ENCODE assay signal across 8 mouse cellular contexts in the genomic region with DNA sequence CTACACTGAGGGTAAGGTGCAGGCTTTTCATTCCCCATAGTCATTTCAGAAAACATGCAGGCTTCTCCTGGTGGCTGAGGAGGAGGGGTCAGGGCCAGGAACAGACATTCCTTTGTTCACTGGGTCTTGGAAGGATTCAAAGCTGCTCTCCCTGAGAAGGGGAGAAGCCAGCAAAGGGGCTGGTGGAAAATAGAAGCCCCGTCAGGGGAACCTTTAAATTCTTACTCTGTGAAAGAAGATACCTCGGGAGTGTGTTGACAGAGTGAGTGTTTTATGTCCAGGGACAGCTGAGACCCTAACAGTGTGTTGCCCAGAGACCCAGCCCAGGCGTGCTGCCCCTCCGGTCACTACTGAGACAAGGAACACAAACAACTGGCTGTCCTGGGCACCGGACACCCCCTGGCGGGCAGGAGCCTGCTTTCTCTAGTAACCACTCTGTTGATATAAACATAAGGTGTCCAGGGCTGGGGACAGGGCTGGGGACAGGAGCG. TPM values are rescaled to one million over a fixed set of nuclear protein-coding genes. Genes with fewer than 3 reads are reported as not detected.
DNase-seq lines count a peak whose midpoint lies in the region; ATAC-seq and TF ChIP-seq lines count a peak whose summit lies in the region.

No protein-coding gene starts in this region.

- peaks cover 9% of the 10 kb centered on the region; the same call in 1 of the 2 replicates for H3K4me1 ChIP-seq in embryonic facial prominence, embryonic 12.5 days
- peaks cover 44% of the 10 kb centered on the region for H3K4me1 ChIP-seq in heart, embryonic 15.5 days (replicated peaks)

- H3K4me2 ChIP-seq in embryonic facial prominence, embryonic 12.5 days (replicated peaks), result no peak overlapping the region
- H3K4me2 ChIP-seq in heart, embryonic 15.5 days, result peak overlapping the region; percentile 14

- ATAC-seq in Patski, result peak; percentile 74
- peak; percentile 36 for ATAC-seq in embryonic facial prominence, embryonic 12.5 days (ENCODE audit: insufficient number of reproducible peaks, insufficient read depth, low FRiP score, low TSS enrichment)
- peak; percentile 45 for ATAC-seq in heart, embryonic 15.5 days (replicated peaks; ENCODE audit: insufficient number of reproducible peaks, insufficient read depth, low FRiP score, low read depth)
- no peak for ATAC-seq in granulocyte monocyte progenitor cell, adult 5-6 weeks (replicated peaks; ENCODE audit: poor library complexity, severe bottlenecking)

- TF ChIP-seq CTCF in Patski (IDR thresholded peaks at IDR 0.05), result no peak

- H3K9me3 ChIP-seq in embryonic facial prominence, embryonic 12.5 days, result no peaks in the 10 kb centered on the region
- no peaks in the 10 kb centered on the region for H3K9me3 ChIP-seq in heart, embryonic 15.5 days (replicated peaks)

- peak overlapping the region; percentile 58 for H3K27ac ChIP-seq in embryonic facial prominence, embryonic 12.5 days
- peak overlapping the region; percentile 95 for H3K27ac ChIP-seq in heart, embryonic 15.5 days

- no peaks in the 10 kb centered on the region for H3K36me3 ChIP-seq in embryonic facial prominence, embryonic 12.5 days
- no peaks in the 10 kb centered on the region for H3K36me3 ChIP-seq in heart, embryonic 15.5 days

- H3K9ac ChIP-seq in embryonic facial prominence, embryonic 12.5 days, result no peak overlapping the region
- peak overlapping the region; percentile 9; the same call in 1 of the 2 replicates for H3K9ac ChIP-seq in heart, embryonic 15.5 days

- WGBS in embryonic facial prominence, embryonic 12.5 days, result 15% methylated on average over 7 of the region's 7 CpGs
- WGBS in heart, embryonic 15.5 days, result 23% methylated on average over 7 of the region's 7 CpGs

- no peaks in the 10 kb centered on the region for H3K27me3 ChIP-seq in Patski
- no peaks in the 10 kb centered on the region for H3K27me3 ChIP-seq in embryonic facial prominence, embryonic 12.5 days
- H3K27me3 ChIP-seq in heart, embryonic 15.5 days, result no peaks in the 10 kb centered on the region

- no peak for DNase-seq in Patski (ENCODE audit: low read depth, low spot score)
- DNase-seq in lung, postnatal 14 days, result peak; percentile 17
- no peak for DNase-seq in thymus, postnatal 0 days (ENCODE audit: low spot score)
- no peak for DNase-seq in urinary bladder, postnatal 25 days (ENCODE audit: low spot score)
- no peak for DNase-seq in layer of hippocampus, postnatal 36 days

- CTCF ChIA-PET in Patski (lab: Charles Lee), result no interaction called here

- POLR2A ChIA-PET in Patski (lab: Charles Lee), result interaction anchor here (0.6 kb wide), 1 partner anchor 682 kb away, joined by 3 read pairs; no protein-coding TSS in a partner anchor

- in situ Hi-C loops in Patski (cut with MboI; ENCODE audit: low pct_unique_long_range_greater_than_20kb), result loop anchor here (5.0 kb wide), 1 partner anchor 65 kb away; no protein-coding TSS in a partner anchor

- no peak overlapping the region for H3K4me3 ChIP-seq in embryonic facial prominence, embryonic 12.5 days
- H3K4me3 ChIP-seq in heart, embryonic 15.5 days, result no peak overlapping the region

RNA-seq across cellular contexts. Expression of a gene that starts 4.7 kb away (rescaled TPM):
- polyA plus RNA-seq in Patski (2021), result 0.10 TPM
- 3.4 and 5.7 TPM in 2 replicates for polyA plus RNA-seq in embryonic facial prominence, embryonic 12.5 days (2016; fragmentation: Nextera tagmentation; extraction: Ambion mirVana)
- polyA plus RNA-seq in heart, embryonic 15.5 days (2015; fragmentation: Nextera tagmentation; extraction: Ambion mirVana), result 177 and 212 TPM in 2 replicates
- 0.86 and 1.6 TPM in 2 replicates for polyA plus RNA-seq in thymus, postnatal 0 days (2015; fragmentation: Nextera tagmentation; extraction: Ambion mirVana)
- not detected in 2 replicates for total RNA-seq in granulocyte monocyte progenitor cell, adult 5-6 weeks (2014; fragmentation: Nextera tagmentation)
- not detected in 2 replicates for total RNA-seq in granulocyte monocyte progenitor cell, adult 5-6 weeks (2017)
- not detected for total RNA-seq in layer of hippocampus, postnatal 36 days (2021)

RNA-seq across cellular contexts. Expression of a gene that starts 13.9 kb away (rescaled TPM):
- 0.06 TPM for polyA plus RNA-seq in Patski (2021)
- 0.89 and 1.5 TPM in 2 replicates for polyA plus RNA-seq in embryonic facial prominence, embryonic 12.5 days (2016; fragmentation: Nextera tagmentation; extraction: Ambion mirVana)
- 7.7 and 8.3 TPM in 2 replicates for polyA plus RNA-seq in heart, embryonic 15.5 days (2015; fragmentation: Nextera tagmentation; extraction: Ambion mirVana)
- 0.17 TPM in 1 of 2 replicates, not detected in the other for polyA plus RNA-seq in thymus, postnatal 0 days (2015; fragmentation: Nextera tagmentation; extraction: Ambion mirVana)
- 0.26 and 2.5 TPM in 2 replicates for total RNA-seq in granulocyte monocyte progenitor cell, adult 5-6 weeks (2014; fragmentation: Nextera tagmentation)
- 0.17 and 0.62 TPM in 2 replicates for total RNA-seq in granulocyte monocyte progenitor cell, adult 5-6 weeks (2017)
- total RNA-seq in layer of hippocampus, postnatal 36 days (2021), result not detected

RNA-seq across cellular contexts. Expression of a gene that starts 17.2 kb away (rescaled TPM):
- polyA plus RNA-seq in Patski (2021), result 0.05 TPM
- 0.47 and 0.53 TPM in 2 replicates for polyA plus RNA-seq in embryonic facial prominence, embryonic 12.5 days (2016; fragmentation: Nextera tagmentation; extraction: Ambion mirVana)
- 0.33 and 0.84 TPM in 2 replicates for polyA plus RNA-seq in heart, embryonic 15.5 days (2015; fragmentation: Nextera tagmentation; extraction: Ambion mirVana)
- 17.2 and 21.6 TPM in 2 replicates for polyA plus RNA-seq in thymus, postnatal 0 days (2015; fragmentation: Nextera tagmentation; extraction: Ambion mirVana)
- 1.9 TPM in 1 of 2 replicates, not detected in the other for total RNA-seq in granulocyte monocyte progenitor cell, adult 5-6 weeks (2014; fragmentation: Nextera tagmentation)
- total RNA-seq in granulocyte monocyte progenitor cell, adult 5-6 weeks (2017), result 0.21 and 0.43 TPM in 2 replicates
- under 1 TPM; 0.27 to 0.30 TPM for total RNA-seq in layer of hippocampus, postnatal 36 days (2021)

RNA-seq across cellular contexts. Expression of a gene that starts 27.7 kb away (rescaled TPM):
- 37.7 TPM for polyA plus RNA-seq in Patski (2021)
- 57.1 and 64.0 TPM in 2 replicates for polyA plus RNA-seq in embryonic facial prominence, embryonic 12.5 days (2016; fragmentation: Nextera tagmentation; extraction: Ambion mirVana)
- polyA plus RNA-seq in heart, embryonic 15.5 days (2015; fragmentation: Nextera tagmentation; extraction: Ambion mirVana), result 33.5 and 40.2 TPM in 2 replicates
- 71.0 and 73.3 TPM in 2 replicates for polyA plus RNA-seq in thymus, postnatal 0 days (2015; fragmentation: Nextera tagmentation; extraction: Ambion mirVana)
- total RNA-seq in granulocyte monocyte progenitor cell, adult 5-6 weeks (2014; fragmentation: Nextera tagmentation), result 52.6 and 59.4 TPM in 2 replicates
- total RNA-seq in granulocyte monocyte progenitor cell, adult 5-6 weeks (2017), result 52.9 and 58.7 TPM in 2 replicates
- total RNA-seq in layer of hippocampus, postnatal 36 days (2021), result 10 to 100 TPM; 12.3 to 13.6 TPM

RNA-seq across cellular contexts. Expression of a gene that starts 27.8 kb away (rescaled TPM):
- 57.3 TPM for polyA plus RNA-seq in Patski (2021)
- polyA plus RNA-seq in embryonic facial prominence, embryonic 12.5 days (2016; fragmentation: Nextera tagmentation; extraction: Ambion mirVana), result 19.6 and 19.9 TPM in 2 replicates
- 8.9 and 10.5 TPM in 2 replicates for polyA plus RNA-seq in heart, embryonic 15.5 days (2015; fragmentation: Nextera tagmentation; extraction: Ambion mirVana)
- 13.3 and 15.2 TPM in 2 replicates for polyA plus RNA-seq in thymus, postnatal 0 days (2015; fragmentation: Nextera tagmentation; extraction: Ambion mirVana)
- total RNA-seq in granulocyte monocyte progenitor cell, adult 5-6 weeks (2014; fragmentation: Nextera tagmentation), result 96.6 and 101 TPM in 2 replicates
- 50.9 and 56.0 TPM in 2 replicates for total RNA-seq in granulocyte monocyte progenitor cell, adult 5-6 weeks (2017)
- total RNA-seq in layer of hippocampus, postnatal 36 days (2021), result 10 to 100 TPM; 27.2 to 34.4 TPM

Comparison
In these comparisons a context has a peak if more than half of its experiments do, and no peak if none do; other contexts are left out.
1. RNA of a gene that starts 4.7 kb away (polyA plus RNA-seq): 177 to 212 TPM in heart, embryonic 15.5 days; 3.4 to 5.7 TPM in embryonic facial prominence, embryonic 12.5 days, 0.86 to 1.6 TPM in thymus, postnatal 0 days and 0.10 TPM in Patski (single experiment); every median in the first group is over 10 times any median in the second.